Mouse (Mus musculus): ENCODE measurements around the gene Cpsf6.

Cpsf6 gene

GRCm38 (mm10) chr10:117413562-117414527 lies 34.0 kb upstream of the Cpsf6 start:
- no peak for DNase-seq (ENCODE audit: low spot score in 2 of 2)

- DNase-seq (ENCODE audit: low spot score in 2 of 2), result no peak
These were observed 32.8 kb upstream of the Cpsf6 start for GRCm38 (mm10) chr10:117412474-117413057.

GRCm38 (mm10) chr10:117411716-117412473 lies 32.1 kb upstream of the Cpsf6 start:
- no peak for DNase-seq (ENCODE audit: low spot score in 2 of 2)

GRCm38 (mm10) chr10:117411131-117411530 lies 31.3 kb upstream of the Cpsf6 start:
- DNase-seq (ENCODE audit: low spot score in 2 of 2), result no peak

- no peak for DNase-seq (ENCODE audit: low spot score in 2 of 2)
These were observed 30.8 kb upstream of the Cpsf6 start for GRCm38 (mm10) chr10:117410481-117411048.

- no peak for DNase-seq (ENCODE audit: low spot score in 2 of 2)
These were observed 29.8 kb upstream of the Cpsf6 start for GRCm38 (mm10) chr10:117409373-117410354.

- DNase-seq (ENCODE audit: low spot score in 2 of 2), result no peak
These were observed 28.9 kb upstream of the Cpsf6 start for GRCm38 (mm10) chr10:117408545-117409372.

- DNase-seq (ENCODE audit: low spot score in 2 of 2), result no peak
These were observed 28.0 kb upstream of the Cpsf6 start for GRCm38 (mm10) chr10:117407734-117408288.

GRCm38 (mm10) chr10:117406843-117407733 lies 27.3 kb upstream of the Cpsf6 start:
- no peak for DNase-seq (ENCODE audit: low spot score in 2 of 2)

- no peak for DNase-seq (ENCODE audit: low spot score in 2 of 2)
These were observed 26.4 kb upstream of the Cpsf6 start for GRCm38 (mm10) chr10:117406283-117406588.

- DNase-seq (ENCODE audit: low spot score in 2 of 2), result no peak
These were observed 25.9 kb upstream of the Cpsf6 start for GRCm38 (mm10) chr10:117405526-117406282.

- no peak for DNase-seq (ENCODE audit: low spot score in 2 of 2)
These were observed 24.6 kb upstream of the Cpsf6 start for GRCm38 (mm10) chr10:117404384-117404783.

- DNase-seq (ENCODE audit: low spot score in 2 of 2), result no peak
These were observed 23.6 kb upstream of the Cpsf6 start for GRCm38 (mm10) chr10:117403344-117403953.

GRCm38 (mm10) chr10:117402403-117403333 lies 22.9 kb upstream of the Cpsf6 start:
- no peak for DNase-seq (ENCODE audit: low spot score in 2 of 2)

GRCm38 (mm10) chr10:117401364-117401763 lies 21.5 kb upstream of the Cpsf6 start:
- no peak for DNase-seq (ENCODE audit: low spot score in 2 of 2)

GRCm38 (mm10) chr10:117400246-117400954 lies 20.6 kb upstream of the Cpsf6 start:
- DNase-seq (ENCODE audit: low spot score in 2 of 2), result no peak
